Mouse (Mus musculus) B cell, adult 67 days (primary cell): Measurements from ENCODE around the gene Hacl1. TPM values are rescaled to one million over a fixed set of nuclear protein-coding genes. Genes with fewer than 3 reads are reported as not detected.

Experiments used
- total RNA-seq, 2 experiments: library from RNA; stranded (reverse); gene quantifications; 4 replicates each; pipeline ENCODE4 v1.2.4; 2023

The Hacl1 gene
- 10 to 100 TPM in 1 of 2 experiments, 1 to 10 TPM in 1; 9.0 to 17.0 TPM for total RNA-seq

GRCm38 (mm10) chr14:31640890-31641505, at the start of gene Hacl1, which contains the start of gene Btd:
Hacl1 (minus strand) TSS chr14:31641286.
Btd (plus strand) TSS chr14:31641028.

GRCm38 (mm10) chr14:31640346-31640889, 668 bp downstream of the Hacl1 start, which contains the start of gene Gm49387:
Gm49387 (minus strand) TSS chr14:31640878.

GRCm38 (mm10) chr14:31591243-31591642, 49.8 kb downstream of the Hacl1 start, which contains the start of gene Colq:
Colq (minus strand) TSS chr14:31591343.

Other genes starting within 250 kb of the Hacl1 start
- 100 to 1,000 TPM; 288 to 323 TPM for gene Sh3bp5, start 205.2 kb downstream of the Hacl1 start, total RNA-seq
- gene Eaf1, start 146.9 kb downstream of the Hacl1 start, total RNA-seq: 10 to 100 TPM; 34.8 to 49.8 TPM
- gene Mettl6, start 146.2 kb downstream of the Hacl1 start, total RNA-seq: 10 to 100 TPM; 43.5 to 48.8 TPM
- 1 to 10 TPM; 3.6 TPM for gene Colq, start 49.9 kb downstream of the Hacl1 start, total RNA-seq
- not detected for gene Gm49387, start 408 bp downstream of the Hacl1 start, total RNA-seq
- 10 to 100 TPM; 16.6 to 18.2 TPM for gene Btd, start 258 bp downstream of the Hacl1 start, total RNA-seq
- 10 to 100 TPM; 37.0 to 40.3 TPM for gene Ankrd28, start 189.4 kb upstream of the Hacl1 start, total RNA-seq